Mouse (Mus musculus) small intestine, adult 2 months (tissue): ENCODE results near the gene Fam131a.

Experiments used
- CTCF ChIP-seq: fragments of 200-500 bp; IDR thresholded peaks from 2 replicates; pipeline ENCODE4 v1.5.1; 2012; ENCODE audit warnings: low read depth, mild to moderate bottlenecking, control low read depth, inconsistent platforms, low read length, moderate library complexity, mixed read lengths; ENCODE audit not compliant: insufficient replicate concordance, insufficient read length; ENCODE audit errors: extremely low read depth
- POLR2A ChIP-seq: fragments of 200-500 bp; IDR thresholded peaks from 2 replicates; pipeline ENCODE4 v1.6.1; 2012; ENCODE audit warnings: low read depth, mild to moderate bottlenecking, control low read depth, inconsistent platforms, low read length, moderate library complexity

GRCm38 (mm10) chr16:20699266-20699665 lies 6.2 kb downstream of the Fam131a start:
- TF ChIP-seq CTCF, result no peak
- TF ChIP-seq POLR2A, result no peak
